Mouse (Mus musculus) C2C12 (cell line): Measurements from ENCODE around the gene Kif3a. TPM values are rescaled to one million over a fixed set of nuclear protein-coding genes. Genes with fewer than 3 reads are reported as not detected.
"Not testable (repeated sequence)": the region's sequence is repeated elsewhere in the genome, so short reads cannot be mapped to it uniquely, and the experiment has no call there.

Experiments
- H3K27me3 ChIP-seq: one replicate; pipeline ENCODE4 v1.6.1; 2011; ENCODE audit not compliant: control insufficient read depth, insufficient read depth, insufficient read length
- H3K36me3 ChIP-seq: one replicate; pipeline ENCODE4 v1.6.1; 2011; ENCODE audit not compliant: control insufficient read depth, insufficient read depth
- H3K4me3 ChIP-seq: one replicate; pipeline ENCODE4 v1.5.1; 2011; ENCODE audit warnings: mild to moderate bottlenecking, control low read depth; ENCODE audit not compliant: poor library complexity, insufficient read depth, severe bottlenecking
- H3K79me2 ChIP-seq: one replicate; pipeline ENCODE4 v1.6.1; 2011; ENCODE audit not compliant: control insufficient read depth, insufficient read depth
- H3K79me3 ChIP-seq: one replicate; pipeline ENCODE4 v1.6.1; 2011; ENCODE audit warnings: low read depth, control low read depth
- H3ac ChIP-seq: one replicate; pipeline ENCODE3; 2011; ENCODE audit warnings: low read depth; ENCODE audit not compliant: control insufficient read depth, insufficient read length
- CEBPB ChIP-seq: IDR thresholded peaks from one replicate; pipeline ENCODE4 v1.6.1; 2011; ENCODE audit warnings: low read depth, mild to moderate bottlenecking, control low read depth, moderate library complexity
- CTCF ChIP-seq: IDR thresholded peaks from one replicate; pipeline ENCODE4 v1.5.1; 2011; ENCODE audit not compliant: control insufficient read depth, insufficient read depth, insufficient read length
- FOSL1 ChIP-seq: IDR thresholded peaks from one replicate; pipeline ENCODE4 v1.8.0; 2011; ENCODE audit warnings: mild to moderate bottlenecking, low read length; ENCODE audit not compliant: poor library complexity, insufficient read depth, severe bottlenecking
- MAX ChIP-seq: IDR thresholded peaks from one replicate; pipeline ENCODE4 v1.6.1; 2011; ENCODE audit warnings: mild to moderate bottlenecking, control low read depth
- MYOD1 ChIP-seq: IDR thresholded peaks from one replicate; pipeline ENCODE4 v1.6.1; 2011; ENCODE audit warnings: low read depth; ENCODE audit not compliant: control insufficient read depth, insufficient read length
- MYOG ChIP-seq: IDR thresholded peaks from one replicate; pipeline ENCODE4 v1.6.1; 2011; ENCODE audit not compliant: control insufficient read depth, insufficient read length; ENCODE audit errors: extremely low read depth
- USF1 ChIP-seq: IDR thresholded peaks from one replicate; pipeline ENCODE4 v1.6.1; 2011; ENCODE audit warnings: low read depth, mild to moderate bottlenecking, control low read depth, moderate library complexity
- polyA plus RNA-seq: library from polyadenylated mRNA; unstranded; fragments of >200 nt; fragmentation: generic; extraction: Trizol; gene quantifications from one replicate; pipeline ENCODE4 v1.2.1, GENCODE M21; 2012; ENCODE audit warnings: missing spikeins

Gene Kif3a
- polyA plus RNA-seq, 1 experiment: 7.9 TPM

DNA sequence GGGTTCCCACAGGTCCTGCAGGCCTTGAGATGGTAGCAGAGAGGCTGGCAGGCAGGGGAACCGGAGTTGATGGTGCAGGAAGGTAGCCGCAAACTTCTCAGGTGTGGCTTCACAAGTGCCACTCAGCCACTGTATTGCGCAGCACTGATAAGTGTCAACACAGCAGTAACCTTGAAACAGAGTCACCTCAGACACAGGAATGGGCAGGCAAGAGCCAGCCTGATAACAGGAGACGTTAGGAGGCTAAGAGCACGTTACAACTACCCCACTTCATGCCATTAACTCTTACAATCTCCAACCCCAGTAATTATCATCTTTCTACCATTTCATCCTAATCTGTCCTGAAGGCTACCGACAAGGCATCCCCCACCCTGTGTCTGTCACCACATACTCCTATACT lies 19.6 kb upstream of the Kif3a start:
- Histone ChIP-seq H3K79me2 (no peaks in the 10 kb centered on the region), H3K27me3 (no peaks in the 10 kb centered on the region), H3ac (no peak overlapping the region), H3K4me3 (no peak overlapping the region), H3K36me3 (peaks cover 11% of the 10 kb centered on the region), H3K79me3 (no peaks in the 10 kb centered on the region)
- TF ChIP-seq CEBPB (no peak), MYOG (no peak), MAX (no peak), MYOD1 (no peak), FOSL1 (no peak), USF1 (no peak), CTCF (no peak)

DNA sequence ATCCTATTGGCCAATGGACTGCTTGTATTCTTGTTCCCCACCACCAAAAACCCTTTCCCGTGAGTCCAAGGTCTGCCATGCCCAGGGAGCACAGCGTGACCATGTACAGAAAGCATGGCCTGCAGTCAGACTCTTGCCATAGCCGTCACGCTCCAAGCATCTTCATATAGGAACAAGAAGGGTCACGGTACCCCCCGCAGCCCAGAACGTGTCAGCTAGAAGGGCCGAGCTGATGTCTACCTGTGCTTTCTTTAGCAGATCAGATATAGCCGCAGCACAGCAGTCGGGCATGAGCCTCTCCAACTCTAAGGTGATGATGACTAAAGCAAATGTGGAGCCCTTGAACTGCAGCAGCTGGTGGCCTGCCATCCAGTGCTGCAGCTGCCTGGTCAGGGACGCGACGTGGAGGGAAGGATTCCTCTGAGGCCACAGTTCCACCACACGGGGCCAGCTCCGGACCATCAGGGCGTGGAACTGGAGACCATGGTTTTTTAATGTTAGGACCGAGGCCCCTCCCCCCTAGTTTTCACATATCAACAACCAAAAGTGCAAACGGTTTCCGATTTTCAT lies 19.1 kb upstream of the Kif3a start:
- TF ChIP-seq MYOD1 (no peak), USF1 (no peak), FOSL1 (no peak), MAX (no peak), CEBPB (no peak), MYOG (no peak), CTCF (no peak)
- Histone ChIP-seq H3K27me3 (no peaks in the 10 kb centered on the region), H3K36me3 (peaks cover 5% of the 10 kb centered on the region), H3K79me2 (no peaks in the 10 kb centered on the region), H3K79me3 (no peaks in the 10 kb centered on the region), H3K4me3 (no peak overlapping the region), H3ac (no peak overlapping the region)

GRCm38 (mm10) chr11:53550714-53551113 lies 16.5 kb upstream of the Kif3a start:
- Histone ChIP-seq H3K36me3 (no peaks in the 10 kb centered on the region), H3K79me3 (no peaks in the 10 kb centered on the region), H3K4me3 (no peak overlapping the region), H3K27me3 (no peaks in the 10 kb centered on the region), H3ac (no peak overlapping the region), H3K79me2 (no peaks in the 10 kb centered on the region)
- TF ChIP-seq CEBPB: no peak

DNA sequence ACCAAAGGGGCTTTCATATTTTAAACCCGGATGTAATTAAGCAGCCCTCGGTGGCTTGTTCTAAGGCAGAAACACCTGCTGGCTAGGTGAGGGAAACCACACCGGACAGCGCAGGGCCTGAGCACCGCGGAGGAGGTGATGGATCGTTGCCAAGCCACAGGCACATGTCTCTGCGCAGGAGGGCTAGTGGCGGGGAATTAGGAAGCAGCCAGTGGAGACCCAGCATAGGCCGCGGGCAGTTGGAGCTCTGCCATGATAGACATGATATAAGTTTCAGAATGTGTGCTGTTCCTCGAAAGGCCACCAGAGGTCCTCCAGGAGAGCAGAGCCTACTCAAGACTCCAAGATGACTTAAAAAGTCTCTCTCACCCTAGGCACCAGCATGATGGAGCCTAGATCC lies 15.4 kb upstream of the Kif3a start:
- Histone ChIP-seq H3K27me3 (no peaks in the 10 kb centered on the region), H3K79me3 (no peaks in the 10 kb centered on the region), H3K79me2 (no peaks in the 10 kb centered on the region), H3K36me3 (no peaks in the 10 kb centered on the region), H3K4me3 (no peak overlapping the region), H3ac (no peak overlapping the region)
- TF ChIP-seq USF1 (no peak), CTCF (no peak), MYOG (no peak), MAX (no peak), FOSL1 (no peak), CEBPB (no peak), MYOD1 (no peak)

GRCm38 (mm10) chr11:53556529-53556928 lies 10.7 kb upstream of the Kif3a start:
- H3K36me3 ChIP-seq, H3K79me2 ChIP-seq, H3ac ChIP-seq: not testable (repeated sequence)

DNA sequence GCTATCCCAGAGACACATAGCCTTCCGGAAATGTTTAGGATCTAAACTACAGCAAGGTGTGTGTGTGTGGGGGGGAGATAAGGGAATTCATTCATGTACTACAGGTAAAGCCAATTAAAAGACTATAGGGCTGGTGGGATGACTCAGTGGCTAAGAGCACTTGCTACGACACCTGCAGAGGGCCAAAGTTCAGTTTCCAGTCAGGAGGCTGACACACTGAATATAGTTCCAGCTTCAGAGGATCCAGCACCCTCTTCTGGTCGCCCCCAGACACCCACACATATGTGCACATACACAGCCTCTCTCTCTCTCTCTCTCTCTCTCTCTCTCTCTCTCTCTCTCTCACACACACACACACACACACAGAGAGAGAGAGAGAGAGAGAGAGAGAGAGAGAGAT lies 9.2 kb upstream of the Kif3a start:
- not testable (repeated sequence) for H3K27me3 ChIP-seq, H3K36me3 ChIP-seq, H3ac ChIP-seq, H3K79me3 ChIP-seq, H3K79me2 ChIP-seq, H3K4me3 ChIP-seq

More at GRCm38 (mm10) chr11:53556529-53556928, 10.7 kb upstream of the Kif3a start:
- H3K79me3 ChIP-seq, H3K27me3 ChIP-seq, H3K4me3 ChIP-seq: not testable (repeated sequence)

DNA sequence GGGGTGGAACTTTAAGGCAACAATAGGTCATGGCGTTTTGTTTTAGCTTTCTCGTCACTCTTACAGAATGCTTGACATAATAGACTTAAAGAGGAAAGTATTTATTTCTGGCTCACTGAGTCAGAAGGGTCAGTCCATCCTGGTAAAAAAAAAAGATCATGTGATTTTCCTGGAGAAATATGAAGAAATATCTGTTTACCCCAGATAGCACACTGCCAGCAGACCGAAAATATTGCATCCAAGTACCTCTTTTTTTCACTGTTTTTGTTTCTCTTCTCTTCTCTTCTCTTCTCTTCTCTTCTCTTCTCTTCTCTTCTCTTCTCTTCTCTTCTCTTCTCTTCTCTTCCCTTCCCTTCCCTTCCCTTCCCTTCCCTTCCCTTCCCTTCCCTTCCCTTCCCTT lies 7.2 kb upstream of the Kif3a start:
- H3K4me3 ChIP-seq, H3K79me3 ChIP-seq, H3ac ChIP-seq, H3K36me3 ChIP-seq, H3K79me2 ChIP-seq, H3K27me3 ChIP-seq: not testable (repeated sequence)
